Mouse (Mus musculus): Measurements from ENCODE around the gene Gadd45g.

Gene Gadd45g

DNA sequence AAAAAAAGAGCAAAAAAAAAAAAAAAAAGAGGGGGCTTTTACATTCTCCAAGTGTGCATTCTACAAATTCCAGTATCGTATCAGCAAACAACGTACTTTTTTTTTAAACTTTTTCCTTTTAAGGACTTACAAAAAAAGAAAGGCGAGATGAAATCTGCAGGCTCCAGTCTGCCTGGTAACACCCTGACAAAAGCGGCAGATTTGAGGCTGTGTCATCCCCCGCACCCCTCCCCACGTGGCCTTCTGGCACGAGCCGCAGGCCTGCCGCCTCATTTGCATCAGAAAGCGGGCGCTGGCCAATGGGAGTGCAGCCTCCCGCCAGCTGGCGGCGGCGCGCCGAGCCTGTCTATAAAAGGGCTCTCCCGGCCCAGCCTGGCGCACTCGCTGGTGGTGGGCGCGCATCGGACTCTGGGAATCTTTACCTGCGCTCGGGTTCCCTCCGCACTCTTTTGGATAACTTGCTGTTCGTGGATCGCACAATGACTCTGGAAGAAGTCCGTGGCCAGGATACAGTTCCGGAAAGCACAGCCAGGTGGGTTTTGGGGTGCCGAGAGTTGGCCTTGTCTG is at the start of gene Gadd45g:
Gene Gadd45g, plus strand, starts transcription at position 378 of the 567 bp plus-strand sequence.
- DNase-seq (ENCODE audit: low spot score) = peak; percentile 94

DNA sequence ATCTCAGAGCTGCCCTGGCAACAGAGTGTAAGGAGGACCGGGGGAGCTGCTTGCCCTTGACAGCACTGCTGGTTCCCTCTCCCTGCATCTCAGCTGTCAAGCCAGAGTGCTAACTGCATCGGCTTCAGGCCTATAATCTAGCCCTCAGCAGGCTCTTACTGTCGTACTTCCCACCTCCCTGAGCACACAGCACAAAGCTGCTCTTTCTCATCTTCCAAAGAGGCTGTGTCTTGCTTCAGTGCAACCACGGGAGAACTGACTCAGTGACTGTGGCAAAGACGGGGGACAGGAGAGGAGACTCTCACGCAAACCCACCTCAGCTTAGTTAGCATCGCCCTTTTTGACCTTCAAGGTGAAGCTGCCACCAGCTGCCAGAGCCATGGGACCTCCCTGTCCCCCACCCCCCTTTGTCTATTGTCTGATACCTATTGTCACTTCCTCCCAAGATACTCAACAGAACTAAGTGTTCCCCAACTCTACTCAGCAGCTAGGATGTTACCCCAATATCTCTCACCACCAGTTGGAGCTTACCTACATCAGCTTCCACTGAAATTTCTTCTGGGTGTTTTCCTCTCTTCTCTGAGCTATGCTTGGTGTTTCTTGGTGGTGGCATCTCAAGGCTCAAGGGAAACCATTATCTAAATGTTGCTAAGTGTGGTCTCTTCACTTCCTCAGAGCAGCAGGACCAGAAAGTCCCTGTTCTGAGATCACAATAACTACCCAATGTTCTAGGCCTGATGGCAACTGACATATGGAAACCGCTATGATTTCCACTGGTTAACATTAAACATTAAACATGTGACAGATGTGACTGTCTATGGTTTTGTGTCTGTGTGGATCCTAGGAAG is 48.4 kb upstream of the Gadd45g start:
- DNase-seq (ENCODE audit: low spot score) = no peak

DNA sequence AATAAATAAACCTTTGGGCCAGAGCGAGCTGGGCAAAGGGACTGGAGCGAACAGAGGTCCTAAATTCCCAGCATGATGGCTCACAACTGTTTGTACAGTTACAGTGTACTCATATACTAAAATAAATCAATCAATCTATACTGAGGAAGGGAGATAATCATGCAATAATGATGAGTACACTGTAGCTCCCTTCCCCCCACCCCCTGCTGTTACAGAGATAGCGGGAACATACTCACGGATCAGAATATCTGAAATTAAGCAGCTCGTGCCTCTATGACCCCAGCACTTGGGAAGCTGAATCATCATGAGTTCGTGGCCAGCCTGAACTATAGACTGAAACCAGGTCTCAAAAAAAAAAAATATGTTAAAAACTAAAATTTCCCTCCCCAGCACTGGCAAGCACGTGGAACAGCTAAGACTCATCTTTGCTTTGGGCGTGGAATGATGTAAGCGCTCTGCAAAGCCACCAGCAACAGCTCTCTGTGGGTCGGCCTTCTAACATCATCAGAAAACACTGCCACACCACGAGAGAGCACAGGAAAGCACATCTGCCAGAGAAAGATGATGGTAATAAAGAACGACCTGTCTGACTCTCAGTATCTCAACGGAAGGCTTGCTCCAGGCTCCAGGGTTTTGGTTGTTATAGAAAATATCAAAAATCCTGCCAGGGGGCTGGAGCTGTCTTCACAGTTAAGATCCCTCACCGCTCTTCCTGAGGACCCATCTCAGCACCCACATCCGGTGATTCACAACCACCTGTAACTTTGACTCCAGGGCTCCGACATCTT is 46.5 kb upstream of the Gadd45g start:
- DNase-seq (ENCODE audit: low spot score) = no peak

DNA sequence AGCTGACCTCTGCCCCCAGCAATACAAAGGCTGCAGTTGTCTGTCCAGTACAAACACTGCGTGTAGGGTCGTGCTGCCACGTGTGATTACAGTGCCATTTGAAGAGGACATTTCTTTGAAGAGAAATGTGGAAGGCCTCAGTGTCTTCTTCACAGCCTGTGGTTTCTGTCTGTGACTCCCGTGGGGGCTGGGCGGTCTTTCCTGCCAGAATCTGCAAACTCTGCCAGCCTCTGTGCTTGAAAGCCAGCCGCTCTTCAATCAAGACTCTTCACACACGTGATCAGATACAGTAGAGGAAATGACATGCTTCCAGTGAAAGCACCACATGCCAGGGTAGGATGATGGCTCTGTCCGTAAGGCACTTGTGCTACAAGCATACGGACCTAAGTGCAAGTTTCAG is 45.6 kb upstream of the Gadd45g start:
- DNase-seq (ENCODE audit: low spot score) = peak; percentile 46

DNA sequence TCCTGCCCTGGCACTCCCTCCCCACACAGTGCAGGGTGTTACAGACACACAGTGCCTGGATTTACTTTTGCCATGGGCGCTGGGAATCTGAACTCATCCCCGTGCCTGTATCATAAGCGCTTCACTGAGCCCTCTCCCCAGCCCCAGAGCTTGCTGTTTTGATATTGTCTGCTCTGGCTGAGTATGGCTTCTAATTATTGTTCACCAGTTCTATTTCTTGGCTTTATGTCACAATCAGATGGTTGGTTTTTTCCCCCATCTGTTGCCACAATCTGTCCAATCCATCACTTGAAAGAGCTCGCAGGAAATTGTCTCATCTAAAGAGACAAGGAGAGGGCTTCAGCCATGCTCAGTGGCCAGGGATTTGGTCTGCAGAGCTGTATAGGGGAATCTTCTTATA is 40.8 kb upstream of the Gadd45g start:
- peak; percentile 77 for DNase-seq (ENCODE audit: low spot score)

DNA sequence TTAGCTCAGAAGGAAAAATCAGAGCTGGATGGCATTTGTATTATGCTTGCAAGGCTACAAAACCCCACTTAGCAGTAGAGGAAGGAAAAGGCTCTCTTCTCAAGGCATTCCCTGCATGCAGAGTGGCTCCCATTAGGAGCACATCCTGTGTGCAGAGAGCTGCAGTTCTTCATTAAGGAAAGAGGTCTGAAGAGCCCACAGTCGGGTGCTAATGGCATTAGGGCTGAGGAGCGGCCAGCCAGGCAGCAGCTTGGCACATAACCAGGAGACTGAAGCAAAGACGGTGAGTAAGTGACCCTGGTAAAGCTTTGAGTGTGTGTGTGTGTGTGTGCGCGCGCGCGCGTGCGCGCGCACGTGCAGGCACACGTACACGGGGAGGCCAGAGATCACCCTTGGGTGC is 40.3 kb upstream of the Gadd45g start:
- DNase-seq (ENCODE audit: low spot score) = no peak

DNA sequence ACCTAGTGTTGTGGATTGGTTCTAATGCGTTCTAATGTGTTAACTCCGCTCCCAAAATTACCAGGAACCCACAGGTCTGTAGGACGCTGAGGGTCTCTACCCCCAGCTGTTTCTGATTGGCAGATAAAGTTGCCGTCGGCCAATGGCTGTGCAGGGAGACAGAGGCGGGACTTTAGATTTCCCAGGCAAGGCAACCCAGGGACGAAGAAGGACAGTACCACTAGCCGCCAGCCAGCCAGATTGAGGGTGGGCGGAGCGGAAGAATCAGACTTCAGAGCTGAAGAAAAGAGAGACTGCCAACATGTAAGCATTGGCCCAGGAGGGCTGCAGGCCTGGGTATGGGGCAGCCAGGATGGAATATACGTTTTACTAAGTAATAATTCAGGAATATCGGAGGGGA is 38.3 kb upstream of the Gadd45g start:
- no peak for DNase-seq (ENCODE audit: low spot score)

DNA sequence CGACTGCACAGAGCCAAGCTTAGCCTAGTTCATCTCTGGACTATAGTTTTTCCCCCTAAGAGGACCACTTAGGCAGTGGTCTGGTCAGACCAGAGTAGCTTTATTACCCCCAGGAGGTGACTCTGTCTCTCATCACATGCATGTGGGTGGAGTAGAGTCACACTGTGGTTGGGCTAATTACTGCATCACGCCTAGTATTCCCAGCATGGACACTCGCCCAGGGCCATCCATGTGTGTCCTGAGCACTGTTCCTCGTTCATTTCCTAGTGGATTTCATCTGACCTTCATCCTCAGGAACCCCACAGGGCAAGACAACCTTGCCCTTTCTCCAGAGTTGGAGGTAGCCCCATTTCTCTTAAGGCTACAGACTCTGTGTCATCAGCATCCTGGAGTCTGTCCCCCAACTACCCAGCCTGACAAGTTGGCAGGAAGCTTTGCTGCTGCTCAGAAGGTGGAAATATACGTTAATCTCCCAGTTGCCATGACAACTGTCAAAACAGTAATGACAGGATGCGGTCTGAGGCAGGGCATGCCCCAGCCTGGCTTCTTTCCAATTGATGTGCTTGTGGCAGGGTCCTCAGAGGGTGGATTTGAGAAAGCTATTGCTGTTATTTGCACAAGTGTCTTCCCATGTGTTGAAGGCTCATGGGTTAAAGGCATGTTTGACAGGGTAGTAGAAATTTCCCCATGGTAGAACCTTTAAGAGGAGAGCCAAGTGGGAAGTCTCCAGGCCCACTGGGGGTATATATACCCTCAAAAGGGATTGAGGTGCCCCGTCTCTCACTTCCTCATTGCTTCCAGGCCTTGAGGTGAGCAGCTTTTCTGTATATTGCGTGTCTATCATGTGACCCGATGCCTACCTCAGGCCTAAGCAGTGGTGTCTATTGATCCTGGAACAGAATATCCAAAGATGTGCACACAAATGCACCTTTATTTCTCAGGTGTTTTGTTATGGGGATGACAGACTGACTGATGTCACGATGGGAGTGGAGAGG is 32.6 kb upstream of the Gadd45g start:
- DNase-seq (ENCODE audit: low spot score) = no peak

DNA sequence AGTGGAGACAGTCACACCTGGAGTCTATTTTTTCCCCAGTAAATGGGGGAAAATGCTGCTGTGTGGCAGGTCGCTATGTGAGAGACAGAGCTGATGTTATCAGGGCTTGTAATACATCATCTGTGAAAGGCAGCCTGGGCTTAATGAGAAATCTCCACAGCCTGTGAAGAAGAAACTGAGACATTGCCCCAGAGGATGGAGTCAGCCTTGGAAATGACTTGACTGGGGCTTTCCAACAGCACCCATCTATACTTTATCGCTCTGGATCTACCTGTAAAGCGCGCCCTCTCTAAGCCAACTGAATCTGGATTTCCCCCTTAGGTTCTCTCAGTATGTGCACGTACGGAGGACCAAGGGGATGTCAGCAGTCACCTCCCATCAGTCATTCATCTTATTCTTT is 31.8 kb upstream of the Gadd45g start:
- DNase-seq (ENCODE audit: low spot score) = no peak

DNA sequence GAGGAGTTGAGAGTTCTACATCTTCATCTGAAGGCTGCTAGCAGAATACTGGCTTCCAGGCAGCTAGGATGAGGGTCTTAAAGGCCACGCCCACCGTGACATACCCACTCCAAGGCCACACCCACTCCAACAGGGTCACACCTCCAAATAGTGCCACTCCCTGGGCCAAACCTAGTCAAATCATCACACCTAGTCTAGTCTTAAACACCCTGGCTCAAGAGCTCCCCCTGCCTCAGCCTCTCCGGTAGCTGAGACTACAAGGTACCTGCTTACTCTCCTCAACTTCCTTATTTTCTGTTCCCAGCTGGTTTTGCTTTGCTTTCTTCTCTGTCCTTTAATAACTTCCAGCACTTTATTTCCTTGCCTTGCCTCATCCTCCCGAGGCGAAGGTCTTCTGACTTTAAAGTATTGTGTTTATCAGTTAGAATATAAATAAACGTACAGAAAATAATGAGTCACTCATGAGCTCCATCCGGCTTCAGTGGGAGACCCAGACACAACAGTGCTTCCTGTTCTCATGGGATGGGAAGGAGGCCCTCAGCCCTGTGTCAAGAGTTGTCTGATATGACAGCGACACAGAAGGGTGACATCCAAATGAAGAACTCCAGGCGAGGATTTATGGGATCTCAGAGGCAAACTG is 30.5 kb upstream of the Gadd45g start:
- peak; percentile 53 for DNase-seq (ENCODE audit: low spot score)

DNA sequence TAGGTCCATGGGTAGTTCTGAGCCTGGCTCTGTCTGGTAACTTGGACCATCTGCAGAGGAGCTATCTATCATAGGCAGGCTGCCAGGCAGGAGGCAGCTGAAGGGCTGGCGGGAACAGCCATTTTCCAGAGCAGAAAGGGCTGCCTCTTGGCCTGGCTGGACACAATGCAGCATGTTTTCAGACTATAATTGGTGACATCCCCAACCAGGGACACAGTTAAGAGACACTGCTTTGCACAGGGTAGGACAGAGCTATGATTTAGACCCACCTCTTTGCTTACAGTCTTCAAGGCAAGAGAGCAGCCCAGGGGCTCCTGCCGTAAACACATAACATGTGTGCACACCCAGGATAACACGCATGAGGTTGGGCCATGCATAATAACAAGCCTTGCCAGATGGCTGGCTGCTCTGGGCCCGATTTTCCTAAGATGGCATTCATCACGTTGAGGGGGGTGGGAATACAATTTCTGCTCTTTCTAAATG is 29.9 kb upstream of the Gadd45g start:
- DNase-seq (ENCODE audit: low spot score) = peak; percentile 60

DNA sequence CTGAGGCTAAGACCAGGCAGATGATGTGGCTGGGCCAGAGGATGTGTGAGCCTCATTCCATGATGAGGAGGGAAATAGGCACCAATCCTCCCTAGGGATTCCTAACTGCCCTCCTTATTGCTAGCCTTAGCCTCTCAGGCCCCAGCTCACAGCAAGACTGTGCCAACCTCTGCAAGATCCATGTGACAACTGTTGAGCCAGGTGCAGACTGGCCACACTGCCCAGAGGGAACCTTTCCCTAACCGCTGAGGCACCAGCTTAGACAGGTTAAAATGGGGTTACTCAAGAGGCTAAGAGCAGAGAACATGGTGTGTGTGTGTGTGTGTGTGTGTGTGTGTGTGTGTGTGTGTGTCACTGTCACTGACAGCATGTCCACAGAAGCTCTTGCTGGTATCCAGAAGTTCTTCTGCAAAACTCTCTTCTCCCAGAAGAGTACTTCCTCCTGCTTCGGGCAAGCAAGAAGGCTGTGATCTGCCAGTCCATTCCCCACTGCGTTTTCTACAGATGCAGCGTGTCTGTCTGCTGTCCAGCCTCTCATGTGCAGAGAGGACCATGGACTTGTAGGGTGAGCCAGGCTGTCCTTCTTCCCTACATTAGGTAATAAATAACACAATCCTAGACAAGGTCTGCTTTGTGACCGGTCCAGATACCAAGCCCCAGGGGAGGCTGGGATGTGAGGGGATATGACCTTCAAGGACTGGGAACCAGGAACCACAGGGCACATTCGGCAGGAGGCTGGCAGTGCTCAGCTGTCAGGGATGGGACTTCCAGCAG is 28.1 kb upstream of the Gadd45g start:
- no peak for DNase-seq (ENCODE audit: low spot score)

DNA sequence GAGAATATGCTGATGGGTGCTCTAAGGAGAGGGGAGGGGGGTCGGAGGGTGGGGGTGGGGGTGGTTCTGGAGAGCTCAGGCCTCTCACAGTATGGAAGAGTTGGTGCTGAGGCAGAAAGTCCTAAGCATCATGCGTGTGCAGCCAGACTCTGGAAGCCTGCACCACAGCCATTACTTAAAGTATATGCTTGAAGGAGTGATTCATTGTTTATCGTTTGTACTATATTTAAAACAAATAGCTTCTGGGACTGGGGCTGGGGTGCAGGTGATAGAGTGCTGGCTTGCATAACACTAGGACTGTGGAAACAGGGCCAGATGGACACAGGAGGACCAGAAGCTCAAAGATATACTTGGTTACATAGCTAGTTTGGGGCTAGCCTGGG is 27.5 kb upstream of the Gadd45g start:
- DNase-seq (ENCODE audit: low spot score) = no peak

DNA sequence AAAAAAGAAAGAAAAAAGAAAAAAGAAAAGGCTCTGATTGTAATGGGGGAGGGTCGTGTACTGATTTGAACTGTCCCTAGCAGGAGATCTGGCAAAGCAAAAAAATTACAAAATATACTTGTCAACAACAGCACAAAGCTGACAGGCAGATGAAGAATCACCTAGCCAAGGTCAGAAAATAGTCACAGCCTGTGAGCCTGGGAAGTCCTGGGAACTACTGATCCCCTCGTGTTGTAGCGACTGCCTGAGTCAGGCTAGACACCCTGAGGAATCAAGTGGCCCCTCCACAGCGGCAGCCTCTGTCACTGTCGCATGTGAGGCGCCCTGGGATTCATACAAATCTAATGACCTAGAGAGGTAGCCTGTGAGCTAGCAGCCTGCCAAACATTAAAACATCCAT is 27.1 kb upstream of the Gadd45g start:
- no peak for DNase-seq (ENCODE audit: low spot score)

DNA sequence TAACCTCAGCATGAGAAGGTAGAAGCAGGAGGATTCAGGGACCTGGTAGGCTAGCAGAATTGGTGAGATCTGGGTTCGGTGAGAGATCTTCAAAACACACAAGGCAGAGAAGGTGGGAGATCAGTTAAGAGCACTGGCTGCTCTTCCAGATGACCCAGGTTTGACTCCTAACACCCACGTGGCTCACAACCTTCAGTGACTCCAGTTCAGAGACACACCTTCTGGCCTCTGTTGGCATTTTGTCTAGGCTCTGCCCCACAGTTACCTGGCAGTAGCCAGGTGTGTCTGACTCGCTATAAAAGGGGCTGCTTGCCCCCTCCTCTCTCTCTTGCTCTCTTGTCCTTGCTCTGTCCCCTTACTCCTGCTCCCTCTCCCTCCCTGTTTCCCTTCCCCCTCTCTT is 24.5 kb upstream of the Gadd45g start:
- no peak for DNase-seq (ENCODE audit: low spot score)

DNA sequence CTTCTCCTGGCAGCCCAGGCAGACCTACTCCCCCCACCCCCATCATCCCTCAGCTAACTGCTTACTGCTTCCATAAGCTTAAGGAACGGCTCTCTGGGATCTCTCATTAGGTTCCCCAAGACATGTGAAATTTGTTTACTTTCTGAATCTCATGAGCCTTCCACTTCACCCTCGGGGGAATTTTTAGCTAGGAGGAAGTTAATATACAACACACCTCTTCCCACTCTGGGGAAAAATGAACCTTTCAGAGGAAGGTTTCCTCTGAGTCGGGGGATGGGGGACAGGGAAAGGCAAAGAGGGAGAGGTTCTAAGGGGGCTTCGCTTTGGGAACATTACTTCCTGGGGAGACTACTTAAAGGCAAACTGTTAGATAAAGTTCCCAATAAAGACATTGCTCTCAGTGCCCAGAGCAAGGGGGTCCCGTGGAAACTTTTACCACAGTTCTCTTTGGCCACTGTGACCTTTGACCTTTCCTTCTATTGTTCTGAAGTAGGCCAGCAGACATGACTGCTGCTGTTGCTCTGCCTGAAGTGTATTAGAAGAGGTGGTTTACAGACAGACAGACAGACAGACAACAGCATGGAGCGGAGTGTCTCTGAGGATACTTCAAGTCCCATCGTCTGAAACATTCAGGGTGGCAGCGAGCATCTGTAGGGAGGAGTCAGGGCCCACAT is 22.5 kb upstream of the Gadd45g start:
- no peak for DNase-seq (ENCODE audit: low spot score)

DNA sequence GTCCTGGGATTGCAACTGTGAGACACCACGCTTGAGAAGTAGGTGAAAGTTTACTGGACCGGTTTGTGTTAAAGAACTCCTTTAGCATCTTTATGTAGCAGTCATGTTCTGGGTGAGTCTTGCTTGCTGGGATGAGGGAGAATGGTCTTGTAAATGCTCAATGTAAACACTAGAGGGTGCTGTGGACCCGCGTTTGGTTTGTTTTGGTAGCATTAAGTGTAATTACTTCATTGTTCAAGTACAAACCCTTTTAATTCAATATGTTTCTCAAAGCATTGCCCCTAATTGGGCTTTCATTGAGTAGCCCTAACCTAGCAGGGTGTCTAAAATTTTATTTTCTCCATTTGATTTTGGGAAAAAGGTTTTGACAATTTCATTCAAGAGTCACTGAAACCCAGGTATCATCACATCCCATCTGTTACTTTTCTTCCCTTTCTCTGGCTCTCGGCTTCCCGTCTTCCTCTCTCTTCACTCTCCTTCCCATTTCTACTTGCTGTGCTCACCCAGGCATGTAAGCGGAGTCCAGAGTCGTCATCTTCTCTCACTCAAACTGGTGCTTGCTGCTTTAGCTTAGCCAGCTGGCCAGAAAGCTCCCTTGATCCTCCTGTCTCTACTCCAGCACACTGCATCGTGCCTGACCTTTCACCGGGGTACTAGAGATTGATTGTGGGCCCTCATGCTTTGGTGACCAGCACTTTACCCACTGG is 15.6 kb upstream of the Gadd45g start:
- DNase-seq (ENCODE audit: low spot score) = no peak

DNA sequence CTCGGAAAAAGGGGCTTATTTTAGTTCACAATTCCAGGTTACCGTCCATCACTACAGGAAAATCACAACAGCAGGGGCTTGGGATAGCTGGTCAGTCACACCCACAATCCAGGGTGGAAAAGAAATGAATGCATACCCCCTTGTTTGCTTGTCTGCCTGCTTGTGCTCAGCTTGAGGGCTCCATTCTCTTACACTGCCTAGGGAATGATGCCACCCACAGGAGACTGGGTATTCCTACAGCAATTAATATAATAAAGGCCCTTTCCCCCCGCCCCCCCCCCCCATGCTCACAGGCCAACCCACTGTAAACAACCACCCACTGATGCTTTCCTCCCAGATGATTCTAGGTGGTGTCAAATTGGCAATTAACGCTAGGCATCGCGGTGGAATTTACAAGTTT is 14.0 kb upstream of the Gadd45g start:
- DNase-seq (ENCODE audit: low spot score) = no peak

DNA sequence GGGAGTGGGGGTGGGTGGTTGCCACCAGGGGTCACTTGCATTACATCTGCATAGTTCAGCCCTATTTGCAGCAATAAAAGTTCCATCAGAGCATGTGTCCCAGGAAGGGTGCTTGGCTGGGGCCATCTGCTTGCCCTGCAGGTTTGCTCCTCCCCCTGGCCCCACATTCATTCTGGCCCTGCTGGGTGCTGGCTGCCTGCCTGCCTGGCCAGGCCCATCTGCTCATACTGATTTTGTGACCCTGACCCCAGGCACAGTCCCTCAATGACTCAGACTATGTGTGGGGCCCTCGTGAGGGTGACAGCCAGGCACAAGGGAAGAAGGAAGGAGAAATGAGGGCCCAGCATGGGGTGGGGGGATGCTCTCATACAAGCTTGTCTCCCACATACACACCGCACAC is 12.9 kb upstream of the Gadd45g start:
- DNase-seq (ENCODE audit: low spot score) = no peak

Data from layer of hippocampus, adult 11-12 months (tissue).